Mouse (Mus musculus) adrenal gland, postnatal 4 days (tissue): Measurements from ENCODE around the gene Sash1. TPM values are rescaled to one million over a fixed set of nuclear protein-coding genes. Genes with fewer than 3 reads are reported as not detected.

ENCODE experiments used
- DNase-seq, 2 experiments: peaks; one replicate each; pipeline ENCODE4 v3.0.0; 2021 to 2022; ENCODE audit warnings: low spot score in 2 of 2, mixed read lengths in 2 of 2
- total RNA-seq, 2 experiments: library from RNA; stranded (reverse); gene quantifications; 2 replicates each; pipeline ENCODE4 v1.2.3; 2021

Gene Sash1
- total RNA-seq, 2 experiments from 2014 or later = 71.2 to 74.2 TPM

- DNase-seq = no peak
Measured at GRCm38 (mm10) chr10:8902412-8902811, 16.5 kb upstream of the Sash1 start.

DNA sequence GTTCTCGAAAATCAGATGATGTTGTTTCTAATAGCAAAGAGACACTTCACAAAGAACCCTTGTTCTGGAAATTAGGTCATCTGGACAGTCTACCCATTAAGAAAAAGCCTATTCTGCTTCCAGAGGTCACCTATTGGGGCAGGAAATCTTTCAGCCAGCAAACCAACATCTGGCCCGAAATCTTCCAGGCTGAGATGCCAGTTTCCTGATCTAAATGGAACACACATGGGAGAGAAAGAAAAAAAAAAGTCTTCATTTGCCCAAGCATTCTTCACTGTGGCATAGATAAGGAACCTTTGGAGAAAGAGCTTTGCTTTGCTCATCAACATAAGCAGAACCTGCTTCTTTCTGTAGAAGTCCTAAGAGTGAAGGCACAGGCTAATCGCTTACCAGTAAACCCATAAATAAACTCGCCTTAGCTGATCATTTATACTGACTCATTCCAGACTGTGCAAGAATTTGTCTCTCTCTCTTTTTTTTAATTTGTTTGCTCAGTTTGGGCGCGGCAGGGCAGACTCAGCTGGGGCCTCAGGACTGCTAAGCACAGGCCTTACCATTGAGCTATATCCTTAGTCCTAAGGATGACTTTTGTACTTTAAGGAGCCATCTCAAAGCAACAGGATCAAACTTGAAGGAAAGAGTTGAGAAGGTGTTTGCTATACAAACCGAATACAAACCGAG lies 13.1 kb upstream of the Sash1 start:
- DNase-seq = no peak

DNA sequence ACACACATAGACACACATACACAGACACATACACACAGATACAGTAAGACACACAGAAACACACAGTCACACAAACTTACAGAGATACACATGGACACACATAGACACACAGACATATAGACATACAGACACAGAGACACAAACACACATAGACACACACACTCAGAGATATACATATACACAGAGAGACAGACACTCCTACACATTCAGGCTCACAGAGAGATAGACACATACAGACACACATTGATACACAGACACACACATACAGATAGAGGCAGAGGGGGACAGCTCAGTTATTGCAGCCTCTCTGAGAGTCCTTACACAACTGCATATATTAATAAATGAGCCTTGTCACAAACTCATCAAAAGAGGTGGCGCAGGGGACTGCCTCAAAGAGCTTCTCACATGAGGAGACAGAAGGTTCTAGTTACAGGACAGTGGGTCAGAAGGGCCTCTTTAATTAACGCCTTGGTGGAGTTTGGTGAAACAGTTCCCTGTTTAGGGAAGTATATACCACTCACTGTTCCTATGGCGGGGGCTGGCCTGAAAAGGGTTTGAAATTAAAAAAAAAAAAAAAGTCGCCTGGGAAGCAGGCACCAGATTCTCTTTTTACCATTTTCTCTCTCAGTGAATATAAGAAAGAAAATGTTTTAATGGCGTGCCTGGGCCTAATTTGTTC lies 12.4 kb upstream of the Sash1 start:
- no peak for DNase-seq

DNA sequence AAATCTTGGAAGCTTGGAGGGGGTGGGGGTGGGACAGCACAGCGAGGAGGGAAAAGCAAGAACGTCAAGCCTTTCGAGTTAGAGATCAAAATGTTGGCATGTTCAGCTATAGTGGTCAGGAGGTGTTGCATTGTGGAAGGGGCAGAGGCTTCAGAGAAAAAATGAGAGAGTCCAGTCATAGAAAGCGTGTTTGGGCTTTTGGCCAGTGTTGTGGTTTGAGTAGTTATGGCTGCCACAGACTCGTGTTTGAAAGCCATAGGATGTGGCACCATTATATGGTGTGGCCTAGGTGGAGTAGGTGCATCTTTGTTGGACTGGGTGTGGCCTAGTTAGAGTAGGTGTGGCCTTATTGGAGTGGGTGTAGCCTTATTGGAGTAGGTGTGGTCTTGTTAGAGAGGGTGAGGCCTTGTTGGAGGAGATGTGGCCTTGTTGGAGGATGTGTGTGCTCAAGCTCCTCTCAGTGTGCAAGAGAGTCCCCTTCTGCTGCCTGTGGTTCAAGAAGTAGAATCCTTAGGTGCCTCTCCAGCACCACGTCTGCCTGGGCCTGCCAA lies 9.2 kb upstream of the Sash1 start:
- DNase-seq = no peak

DNA sequence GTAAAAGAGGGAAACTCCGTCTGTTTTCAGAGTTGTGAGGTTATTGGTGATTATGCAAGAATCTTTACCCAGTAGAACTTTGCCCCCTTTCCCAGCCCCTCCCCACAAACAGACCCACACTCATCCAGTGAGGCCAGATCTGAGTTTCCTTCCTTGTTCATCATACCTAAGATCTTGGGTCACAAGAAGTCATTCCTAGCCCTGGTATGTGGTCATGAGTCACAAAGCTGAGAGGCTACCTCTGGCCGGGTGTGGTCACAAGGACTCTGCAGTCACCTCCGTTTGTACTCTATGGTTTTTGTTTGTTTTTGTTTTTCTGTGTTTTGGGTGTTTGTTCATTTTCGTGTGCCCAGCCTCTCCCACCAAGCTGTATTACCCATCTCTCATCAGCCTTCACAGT lies 4.6 kb upstream of the Sash1 start:
- DNase-seq = no peak

DNA sequence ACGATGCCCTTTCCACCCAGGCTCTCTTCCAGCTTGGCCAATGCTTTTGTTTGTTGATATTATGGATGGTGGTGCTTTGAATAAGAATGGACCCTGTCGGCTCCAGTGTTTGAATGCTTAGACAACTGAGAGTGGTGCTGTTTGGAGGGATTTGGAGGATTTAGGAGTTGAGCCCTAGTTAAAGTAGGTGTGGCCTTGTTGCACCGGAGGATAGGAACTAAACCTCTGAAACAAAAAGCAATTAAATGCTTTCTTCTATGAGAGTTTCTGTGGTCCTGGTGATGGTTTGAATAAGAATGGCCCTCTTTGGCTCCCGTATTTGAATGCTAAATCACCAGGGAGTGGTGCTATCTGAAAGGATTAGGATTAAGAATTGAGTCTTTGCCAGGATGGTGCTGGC lies 3.5 kb upstream of the Sash1 start:
- DNase-seq = no peak

GRCm38 (mm10) chr10:8886528-8886854 lies 621 bp upstream of the Sash1 start:
- DNase-seq = no peak

- DNase-seq = no peak
Measured at GRCm38 (mm10) chr10:8885201-8885600, 669 bp downstream of the Sash1 start.

- DNase-seq = no peak
Measured at GRCm38 (mm10) chr10:8884565-8884964, 1.3 kb downstream of the Sash1 start.

- no peak for DNase-seq
Measured at GRCm38 (mm10) chr10:8883686-8884085, 2.2 kb downstream of the Sash1 start.

GRCm38 (mm10) chr10:8881736-8882135 lies 4.1 kb downstream of the Sash1 start:
- no peak for DNase-seq

DNA sequence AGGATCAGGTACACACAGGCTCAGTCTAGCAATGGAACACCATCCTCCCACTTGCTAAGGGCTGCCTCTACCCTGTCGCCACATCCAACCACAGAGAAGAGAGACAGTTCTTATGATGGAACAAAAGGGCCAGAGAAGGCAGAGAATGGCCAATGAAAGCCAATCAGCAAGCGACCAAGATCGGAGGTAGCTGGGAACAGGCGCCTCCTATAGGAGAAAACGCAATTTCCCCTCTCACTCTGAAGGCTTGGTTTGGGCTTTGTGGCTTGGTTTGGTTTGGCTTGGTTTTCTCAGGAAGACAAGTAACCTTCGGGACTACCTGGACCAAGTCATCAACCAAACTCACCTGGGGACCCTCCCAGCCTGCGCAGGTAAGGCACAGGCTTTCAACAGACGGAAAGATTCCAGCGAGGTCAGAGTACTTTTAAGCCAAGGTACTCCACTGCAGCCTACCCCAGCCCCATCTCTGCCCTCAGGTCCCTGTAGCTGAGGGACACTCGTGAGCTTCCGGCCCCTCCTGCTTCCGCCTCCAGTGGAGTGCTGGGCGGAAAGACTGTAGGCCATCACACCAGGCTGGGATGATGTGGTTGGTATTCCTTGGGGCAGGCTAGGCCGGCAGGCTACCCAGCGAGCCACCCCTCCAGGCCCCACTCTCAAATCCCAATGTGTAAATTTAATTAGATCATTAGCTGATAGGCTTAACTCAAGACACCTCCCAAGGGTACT lies 4.8 kb downstream of the Sash1 start:
- no peak for DNase-seq

DNA sequence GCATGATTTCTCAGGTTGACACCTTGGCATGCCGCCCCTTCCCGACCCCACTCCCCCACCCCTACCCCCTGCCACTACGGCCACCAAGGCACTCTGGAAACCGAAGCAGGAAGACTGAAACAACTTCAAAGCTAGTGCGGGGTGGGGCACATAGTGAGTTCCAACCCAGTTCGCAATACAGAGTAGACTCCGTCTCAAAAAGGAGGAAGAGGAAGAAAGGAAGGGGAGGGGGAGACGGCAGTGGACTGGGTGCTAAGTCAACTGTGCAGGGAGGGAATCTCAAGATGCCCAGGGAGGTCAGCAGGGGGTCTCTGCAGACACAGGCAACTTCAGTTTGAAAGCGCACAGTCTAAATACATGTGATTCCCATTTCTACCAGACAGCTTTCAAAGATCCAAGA lies 7.0 kb downstream of the Sash1 start:
- no peak for DNase-seq

GRCm38 (mm10) chr10:8878381-8878780 lies 7.5 kb downstream of the Sash1 start:
- DNase-seq = no peak

DNA sequence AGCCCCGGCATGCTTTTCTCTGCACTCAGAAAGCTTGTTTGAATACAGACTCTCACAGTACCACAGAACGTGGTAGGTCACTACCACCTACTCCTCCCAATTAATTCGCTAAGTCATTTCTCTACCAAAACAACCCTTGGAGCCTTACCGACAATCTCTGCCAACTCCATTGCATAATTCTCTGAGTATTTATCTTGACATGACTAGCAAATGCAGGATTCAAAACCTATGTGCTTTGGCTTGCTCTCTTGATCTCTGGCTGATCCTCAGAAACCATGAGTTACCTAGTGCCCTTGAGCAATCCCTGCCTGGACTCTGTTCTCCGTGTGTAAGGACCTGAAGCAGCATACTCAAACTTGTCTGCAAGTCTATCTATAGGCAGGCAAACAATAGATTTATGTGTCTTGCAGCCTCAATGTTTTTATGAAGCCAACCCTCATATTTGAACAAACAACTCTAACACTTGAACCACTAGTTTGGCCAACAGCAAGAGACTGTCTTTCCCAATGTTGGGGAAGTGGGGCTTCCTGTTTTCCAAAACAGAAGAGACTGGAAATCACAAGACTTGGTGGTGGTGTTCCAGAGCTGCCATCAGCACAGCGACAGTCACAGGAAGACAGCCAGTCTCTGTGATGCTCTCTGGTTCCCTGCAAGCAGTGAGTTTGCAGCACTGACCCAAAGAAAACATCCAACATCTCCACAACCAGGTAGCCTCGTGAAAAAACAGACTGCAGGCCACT lies 12.1 kb downstream of the Sash1 start:
- no peak for DNase-seq

- no peak for DNase-seq
Measured at GRCm38 (mm10) chr10:8872788-8873187, 13.1 kb downstream of the Sash1 start.

GRCm38 (mm10) chr10:8871935-8872334 lies 13.9 kb downstream of the Sash1 start:
- DNase-seq = no peak

DNA sequence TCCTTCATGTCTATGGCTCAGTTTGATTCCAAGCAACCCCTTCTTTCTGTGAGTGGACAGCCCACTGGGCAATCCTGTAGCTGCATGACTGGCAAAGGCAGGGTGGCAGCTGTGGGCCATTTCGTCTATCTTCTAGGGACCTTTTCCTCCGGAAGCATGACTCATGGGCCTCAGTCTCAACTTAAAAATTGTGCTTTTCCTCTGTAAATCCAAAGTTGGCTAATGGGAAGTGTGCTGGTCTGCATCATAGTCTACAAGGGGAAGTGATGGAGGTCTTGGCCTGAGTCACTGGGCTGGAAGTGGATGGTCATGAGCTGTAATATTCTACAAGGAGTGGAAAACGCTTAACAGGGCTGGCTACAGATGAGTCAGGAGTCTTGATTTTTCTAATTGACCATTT lies 15.5 kb downstream of the Sash1 start:
- DNase-seq = no peak

DNA sequence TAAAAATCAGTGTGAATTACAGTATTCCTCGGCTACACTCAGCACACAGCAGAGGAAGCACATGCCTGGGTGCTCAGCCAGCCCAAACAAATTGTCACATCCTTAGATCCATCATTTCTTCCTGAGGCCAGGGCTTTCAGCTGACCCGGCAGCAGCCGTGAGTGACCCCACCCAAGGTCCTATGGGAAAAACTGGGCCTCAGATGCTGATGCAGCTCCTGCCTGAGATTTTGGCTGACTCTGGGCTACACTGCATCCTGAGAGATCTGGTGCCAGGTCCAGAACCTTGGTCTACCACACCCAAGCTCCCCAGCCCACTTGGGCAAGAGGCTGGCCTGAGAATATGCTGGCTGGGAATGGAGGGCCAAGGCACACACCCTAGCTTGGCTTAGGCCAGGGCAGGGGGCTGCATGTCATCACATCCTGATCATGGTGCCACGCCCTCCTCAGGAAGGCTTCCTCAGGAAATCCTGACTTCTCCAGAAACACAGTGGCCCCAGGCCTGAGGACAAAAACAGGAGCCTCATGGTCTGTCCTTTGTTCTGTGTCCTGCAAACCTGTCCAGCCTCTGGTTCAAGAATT lies 19.7 kb downstream of the Sash1 start:
- peak in 1 of 2 experiments; percentile 20 for DNase-seq

- DNase-seq = no peak
Measured at GRCm38 (mm10) chr10:8860655-8861054, 25.2 kb downstream of the Sash1 start.

- DNase-seq = no peak
Measured at GRCm38 (mm10) chr10:8858718-8859117, 27.2 kb downstream of the Sash1 start.
